Mouse (Mus musculus): ENCODE data around the gene Gpr135.
"Not testable (repeated sequence)": the region's sequence is repeated elsewhere in the genome, so short reads cannot be mapped to it uniquely, and the experiment has no call there.

The Gpr135 gene

GRCm38 (mm10) chr12:72052571-72052970 lies 18.4 kb downstream of the Gpr135 start:
- no peak for DNase-seq (ENCODE audit: low spot score)

- DNase-seq (ENCODE audit: low spot score) = no peak
Observed at GRCm38 (mm10) chr12:72050821-72051220, 20.1 kb downstream of the Gpr135 start.

- not testable (repeated sequence) for DNase-seq (ENCODE audit: low spot score)
Observed at GRCm38 (mm10) chr12:72050156-72050555, 20.8 kb downstream of the Gpr135 start.

GRCm38 (mm10) chr12:72047513-72047912 lies 23.4 kb downstream of the Gpr135 start:
- DNase-seq (ENCODE audit: low spot score) = no peak

GRCm38 (mm10) chr12:72041238-72041637 lies 29.7 kb downstream of the Gpr135 start:
- no peak for DNase-seq (ENCODE audit: low spot score)

GRCm38 (mm10) chr12:72039501-72039900 lies 31.4 kb downstream of the Gpr135 start:
- DNase-seq (ENCODE audit: low spot score) = no peak

GRCm38 (mm10) chr12:72038866-72039265 lies 32.1 kb downstream of the Gpr135 start:
- no peak for DNase-seq (ENCODE audit: low spot score)

- no peak for DNase-seq (ENCODE audit: low spot score)
Observed at GRCm38 (mm10) chr12:72037049-72037448, 33.9 kb downstream of the Gpr135 start.

GRCm38 (mm10) chr12:72036097-72036661 lies 34.7 kb downstream of the Gpr135 start:
- DNase-seq (ENCODE audit: low spot score) = no peak

- no peak for DNase-seq (ENCODE audit: low spot score)
Observed at GRCm38 (mm10) chr12:72031794-72032193, 39.1 kb downstream of the Gpr135 start.

- DNase-seq (ENCODE audit: low spot score) = no peak
Observed at GRCm38 (mm10) chr12:72031171-72031570, 39.8 kb downstream of the Gpr135 start.

- DNase-seq (ENCODE audit: low spot score) = no peak
Observed at GRCm38 (mm10) chr12:72025275-72025795, 45.6 kb downstream of the Gpr135 start.

GRCm38 (mm10) chr12:72023572-72023971 lies 47.4 kb downstream of the Gpr135 start:
- DNase-seq (ENCODE audit: low spot score) = no peak

GRCm38 (mm10) chr12:72022790-72023189 lies 48.1 kb downstream of the Gpr135 start:
- DNase-seq (ENCODE audit: low spot score) = no peak

GRCm38 (mm10) chr12:72021543-72021942 lies 49.4 kb downstream of the Gpr135 start:
- no peak for DNase-seq (ENCODE audit: low spot score)

- DNase-seq (ENCODE audit: low spot score) = no peak
Observed at GRCm38 (mm10) chr12:72020285-72020684, 50.6 kb downstream of the Gpr135 start.
